Mouse (Mus musculus) hindbrain, embryonic 15.5 days (tissue): ENCODE measurements at regions not wholly inside any gene's neighbourhood (a gene's known extent, or its start where the extent isn't known, plus 50 kb on each side); places are given as distances from the start of the nearest gene placed in this dataset.

Source experiments
- ATAC-seq: fragments of 200-750 bp; cut with Nextera tagmentation; 2 replicates; pipeline ENCODE4 v1.8.0; 2017; ENCODE audit warnings: low read depth, moderate number of reproducible peaks, moderate TSS enrichment; ENCODE audit not compliant: low FRiP score
- H3K27ac ChIP-seq: fragments of 300-500 bp; sonication (generic); replicated peaks from 2 replicates; pipeline ENCODE4 v1.5.1; 2015; ENCODE audit warnings: mild to moderate bottlenecking, inconsistent platforms
- H3K27me3 ChIP-seq: fragments of 300-500 bp; sonication (generic); 2 replicates; pipeline ENCODE4 v1.6.1; 2015; ENCODE audit warnings: control low read depth, inconsistent platforms
- H3K36me3 ChIP-seq: fragments of 300-500 bp; sonication (generic); 2 replicates; pipeline ENCODE4 v1.6.1; 2015; ENCODE audit warnings: control low read depth, inconsistent platforms
- H3K4me1 ChIP-seq: fragments of 300-500 bp; sonication (generic); replicated peaks from 2 replicates; pipeline ENCODE4 v1.6.1; 2015; ENCODE audit warnings: control low read depth, inconsistent platforms
- H3K4me2 ChIP-seq: fragments of 300-500 bp; sonication (generic); 2 replicates; pipeline ENCODE4 v1.6.1; 2015; ENCODE audit warnings: moderate library complexity, mild to moderate bottlenecking, inconsistent platforms
- H3K4me3 ChIP-seq: fragments of 300-500 bp; sonication (generic); 2 replicates; pipeline ENCODE4 v1.5.1; 2015; ENCODE audit warnings: mild to moderate bottlenecking, inconsistent platforms
- H3K9ac ChIP-seq: fragments of 300-500 bp; sonication (generic); 2 replicates; pipeline ENCODE4 v1.6.1; 2015; ENCODE audit warnings: inconsistent platforms
- H3K9me3 ChIP-seq: fragments of 300-500 bp; sonication (generic); 2 replicates; pipeline ENCODE4 v1.6.1; 2016; ENCODE audit warnings: control low read depth, inconsistent platforms
- WGBS: fragments of 180-500 bp; shearing (Covaris S2); methylation state at CpG from one replicate; pipeline ENCODE4 v1.1.7; 2015; 5-methylcytosine and 5-hydroxymethylcytosine counted together

DNA sequence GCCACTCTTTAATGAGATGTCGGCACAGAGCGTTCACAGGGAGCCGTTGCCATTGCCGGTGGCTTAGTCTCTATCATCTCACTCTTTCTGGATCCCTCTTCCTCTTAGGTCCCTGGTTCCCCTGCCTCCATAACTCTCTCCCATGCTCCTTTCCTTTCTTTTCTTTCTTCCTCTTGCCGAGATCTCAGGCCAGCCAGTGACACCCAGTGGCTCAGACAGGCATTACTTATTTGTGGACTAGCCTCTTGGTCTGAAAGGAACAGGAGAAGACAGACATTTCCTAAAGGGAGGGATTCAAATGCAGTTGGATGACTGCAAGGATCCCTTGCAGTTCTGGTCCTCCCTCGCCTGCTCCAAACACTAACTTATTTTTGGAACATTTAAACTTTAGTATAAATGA is 180.5 kb upstream of the Ado start:
- 55% methylated on average over 6 of the region's 6 CpGs for WGBS
- Histone ChIP-seq H3K9me3 (no peaks in the 10 kb centered on the region), H3K36me3 (no peaks in the 10 kb centered on the region), H3K9ac (no peak overlapping the region), H3K4me3 (no peak overlapping the region), H3K27ac (no peak overlapping the region), H3K4me1 (no peaks in the 10 kb centered on the region), H3K4me2 (no peak overlapping the region), H3K27me3 (no peaks in the 10 kb centered on the region)
- ATAC-seq, result peak; percentile 42; the same call in 1 of the 2 replicates

DNA sequence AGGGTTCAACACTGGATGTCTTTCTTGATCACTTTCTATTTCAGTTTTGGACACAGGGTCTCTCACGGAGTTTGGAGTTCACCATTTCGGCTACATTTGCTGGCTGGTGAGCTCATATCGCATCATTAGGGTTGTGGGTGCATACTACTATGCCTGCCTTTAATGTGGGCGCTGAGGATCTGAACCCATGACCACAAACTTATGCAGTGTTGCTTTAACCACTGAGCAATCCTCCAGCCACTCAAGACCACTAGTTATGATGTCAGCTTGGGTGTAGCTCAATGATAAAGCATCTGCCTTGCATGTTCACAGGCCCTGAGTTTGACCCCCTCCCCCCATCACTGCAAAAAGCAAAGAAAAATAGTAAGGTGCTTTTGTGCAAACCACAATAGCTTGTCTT is 178.8 kb upstream of the Ado start:
- ATAC-seq, result no peak
- Histone ChIP-seq H3K36me3 (no peaks in the 10 kb centered on the region), H3K4me3 (no peak overlapping the region), H3K27me3 (no peaks in the 10 kb centered on the region), H3K9me3 (no peaks in the 10 kb centered on the region), H3K4me2 (no peak overlapping the region), H3K4me1 (no peaks in the 10 kb centered on the region), H3K9ac (no peak overlapping the region), H3K27ac (no peak overlapping the region)
- 92% methylated on average over 4 of the region's 4 CpGs for WGBS

DNA sequence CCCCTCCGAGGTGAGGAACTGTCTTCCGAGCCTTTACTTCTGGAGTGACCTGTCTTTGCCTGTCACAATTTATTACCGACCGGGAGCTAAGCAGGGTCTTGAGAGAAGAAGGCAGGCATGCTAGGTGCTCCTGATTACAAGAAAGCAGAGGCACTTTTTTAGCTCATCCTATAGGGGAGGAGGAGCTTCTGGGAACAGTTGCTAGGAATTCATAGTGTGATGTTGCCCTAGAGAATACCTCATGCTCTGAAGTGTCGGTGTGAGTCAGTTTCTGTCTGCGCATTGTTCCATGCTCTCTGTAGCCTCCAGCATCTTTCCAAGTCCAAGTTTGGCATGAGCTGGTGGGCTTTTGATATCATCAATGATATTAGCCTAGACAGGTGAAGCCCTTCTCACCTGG is 178.0 kb upstream of the Ado start:
- no peaks in the 10 kb centered on the region for H3K27me3 ChIP-seq
- H3K9ac ChIP-seq, result no peak overlapping the region
- H3K4me2 ChIP-seq, result no peak overlapping the region
- H3K27ac ChIP-seq, result no peak overlapping the region
- no peaks in the 10 kb centered on the region for H3K9me3 ChIP-seq
- no peaks in the 10 kb centered on the region for H3K4me1 ChIP-seq
- H3K36me3 ChIP-seq, result no peaks in the 10 kb centered on the region
- ATAC-seq, result no peak
- 95% methylated on average over 6 of the region's 6 CpGs for WGBS
- no peak overlapping the region for H3K4me3 ChIP-seq

DNA sequence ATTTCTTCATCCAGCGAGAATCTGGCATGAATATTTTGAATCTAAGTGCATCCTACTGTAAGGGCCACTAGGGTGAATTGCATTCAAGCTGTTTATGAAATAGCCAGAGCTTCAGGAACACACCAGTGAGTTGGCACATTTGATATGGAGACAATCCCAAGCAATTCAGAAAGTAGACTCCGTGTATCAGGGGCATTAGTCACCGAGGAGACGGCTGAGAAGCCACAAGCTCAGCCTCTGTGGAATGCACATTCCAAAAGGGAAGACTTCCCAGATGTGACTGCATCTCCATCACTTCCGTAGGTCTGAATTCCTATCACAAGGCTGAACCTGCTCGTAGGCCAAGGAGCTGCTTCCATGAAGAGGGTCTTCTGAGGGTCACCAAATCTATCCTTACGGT is 177.6 kb upstream of the Ado start:
- H3K9ac ChIP-seq, result no peak overlapping the region
- no peak overlapping the region for H3K4me2 ChIP-seq
- H3K36me3 ChIP-seq, result no peaks in the 10 kb centered on the region
- H3K27me3 ChIP-seq, result no peaks in the 10 kb centered on the region
- no peaks in the 10 kb centered on the region for H3K9me3 ChIP-seq
- no peaks in the 10 kb centered on the region for H3K4me1 ChIP-seq
- no peak overlapping the region for H3K4me3 ChIP-seq
- no peak for ATAC-seq
- 84% methylated on average over 7 of the region's 7 CpGs for WGBS
- no peak overlapping the region for H3K27ac ChIP-seq

DNA sequence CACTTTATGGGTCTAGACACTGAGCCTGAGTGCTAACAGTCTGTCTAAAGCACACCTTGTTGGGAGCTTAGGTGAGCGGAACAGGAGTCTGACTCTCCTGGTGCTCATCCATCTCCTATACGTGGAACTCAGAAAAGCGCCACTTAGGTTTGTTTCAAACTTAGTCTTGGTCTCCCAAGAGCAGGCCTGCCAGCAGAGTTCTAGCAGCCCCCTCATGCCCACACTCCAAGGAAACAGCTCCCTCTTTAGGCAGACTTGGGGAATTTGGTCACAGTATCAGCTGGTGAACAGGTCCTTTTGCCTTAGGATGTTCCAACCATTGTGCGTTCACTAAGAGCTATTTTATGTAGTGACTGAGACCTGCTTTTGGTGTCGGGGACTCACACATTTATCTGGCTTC is 173.0 kb upstream of the Ado start:
- H3K36me3 ChIP-seq, result no peaks in the 10 kb centered on the region
- H3K4me3 ChIP-seq, result no peak overlapping the region
- no peak overlapping the region for H3K4me2 ChIP-seq
- no peaks in the 10 kb centered on the region for H3K9me3 ChIP-seq
- no peaks in the 10 kb centered on the region for H3K27me3 ChIP-seq
- no peak overlapping the region for H3K9ac ChIP-seq
- no peak for ATAC-seq
- no peak overlapping the region for H3K27ac ChIP-seq
- WGBS, result 45% methylated on average over 5 of the region's 5 CpGs
- no peaks in the 10 kb centered on the region for H3K4me1 ChIP-seq

DNA sequence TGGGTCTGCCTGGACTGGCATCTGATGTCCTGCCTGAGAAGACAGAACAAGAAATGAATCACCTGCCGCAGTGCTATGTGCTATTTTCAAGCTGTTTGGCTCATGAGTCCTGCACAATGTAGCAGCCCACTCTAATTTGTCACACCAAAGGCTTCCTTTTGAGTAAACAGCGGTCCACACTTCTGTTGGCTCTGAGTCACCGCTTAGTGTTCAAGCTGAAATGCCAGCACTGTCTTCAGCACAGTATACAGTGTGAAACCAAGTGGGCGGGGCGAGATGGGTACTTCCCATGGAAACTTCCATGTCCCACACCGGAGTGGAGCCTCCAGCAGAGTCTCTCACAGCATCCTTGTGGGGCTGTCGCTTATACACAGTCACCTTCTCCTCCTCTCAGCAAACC is 168.8 kb upstream of the Ado start:
- 85% methylated on average over 7 of the region's 7 CpGs for WGBS
- no peak overlapping the region for H3K4me2 ChIP-seq
- H3K9ac ChIP-seq, result no peak overlapping the region
- no peaks in the 10 kb centered on the region for H3K4me1 ChIP-seq
- H3K36me3 ChIP-seq, result no peaks in the 10 kb centered on the region
- H3K27me3 ChIP-seq, result no peaks in the 10 kb centered on the region
- H3K4me3 ChIP-seq, result no peak overlapping the region
- no peak overlapping the region for H3K27ac ChIP-seq
- no peaks in the 10 kb centered on the region for H3K9me3 ChIP-seq
- no peak for ATAC-seq

DNA sequence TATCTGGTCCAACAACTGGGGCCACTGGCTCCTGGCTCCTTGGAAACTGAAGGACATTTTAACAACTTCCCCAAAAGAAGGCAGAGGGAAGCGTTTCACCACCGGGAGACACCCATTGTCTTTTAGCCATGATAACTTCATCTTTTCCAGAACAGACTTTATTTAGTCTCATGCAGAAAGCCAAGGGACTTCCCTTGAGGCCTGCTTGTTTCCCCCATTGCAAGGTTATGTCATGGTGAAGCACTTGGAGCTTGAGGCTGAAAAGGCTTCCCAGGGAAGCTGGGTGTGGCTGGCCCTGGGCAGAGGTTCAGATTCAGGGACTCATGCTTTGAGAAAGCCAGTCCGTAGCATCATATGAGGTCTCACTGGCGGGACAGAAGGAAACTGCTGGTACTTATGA is 166.3 kb upstream of the Ado start:
- WGBS, result 87% methylated on average over 4 of the region's 4 CpGs
- Histone ChIP-seq H3K9me3 (no peaks in the 10 kb centered on the region), H3K4me2 (no peak overlapping the region), H3K4me3 (no peak overlapping the region), H3K9ac (no peak overlapping the region), H3K27me3 (no peaks in the 10 kb centered on the region), H3K36me3 (no peaks in the 10 kb centered on the region), H3K27ac (no peak overlapping the region), H3K4me1 (no peaks in the 10 kb centered on the region)
- ATAC-seq, result no peak

DNA sequence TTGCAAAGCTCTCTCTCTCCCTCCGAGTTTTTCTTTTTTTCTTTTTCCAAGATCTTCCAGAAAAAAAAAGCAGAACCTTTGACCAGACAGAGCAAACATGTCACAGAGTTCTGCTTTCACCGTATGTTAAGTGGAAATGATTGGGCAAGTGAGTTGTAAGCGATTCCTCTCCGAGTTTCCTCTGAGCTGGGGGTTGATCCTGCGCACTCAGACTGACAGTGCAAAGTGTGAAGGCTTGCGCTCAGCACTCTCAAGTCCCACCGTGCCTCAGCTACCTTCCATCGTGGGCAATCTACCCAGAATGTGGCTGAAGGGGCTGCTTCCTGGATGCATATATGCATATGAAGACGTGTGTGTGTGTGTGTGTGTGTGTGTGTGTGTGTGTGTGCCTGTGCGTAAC is 164.3 kb upstream of the Ado start:
- ATAC-seq, result no peak
- Histone ChIP-seq H3K4me3 (no peak overlapping the region), H3K36me3 (no peaks in the 10 kb centered on the region), H3K27me3 (no peaks in the 10 kb centered on the region), H3K27ac (no peak overlapping the region), H3K9me3 (no peaks in the 10 kb centered on the region), H3K9ac (no peak overlapping the region), H3K4me1 (no peaks in the 10 kb centered on the region), H3K4me2 (no peak overlapping the region)
- 85% methylated on average over 10 of the region's 10 CpGs for WGBS

DNA sequence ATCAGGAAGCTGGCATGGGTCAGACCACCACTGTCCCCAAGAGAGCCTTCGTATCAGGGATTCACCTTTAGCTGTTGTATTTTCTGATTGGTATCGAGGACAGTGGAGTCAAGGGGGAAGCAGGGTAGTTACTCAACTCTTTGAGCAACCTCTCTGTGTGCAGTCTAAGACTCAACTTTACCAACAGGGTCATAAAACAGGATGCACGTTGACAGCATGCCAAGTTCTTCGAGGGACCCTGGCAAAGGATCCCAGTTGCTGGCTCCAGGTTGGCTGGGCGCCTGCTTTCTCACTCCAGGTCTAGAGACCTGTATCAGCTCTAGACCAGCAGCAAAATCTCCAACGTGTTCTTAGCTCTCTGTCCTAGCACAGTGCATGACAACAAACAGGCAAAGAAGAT is 163.9 kb upstream of the Ado start:
- 74% methylated on average over 6 of the region's 6 CpGs for WGBS
- H3K27me3 ChIP-seq, result no peaks in the 10 kb centered on the region
- no peak for ATAC-seq
- H3K4me2 ChIP-seq, result no peak overlapping the region
- no peak overlapping the region for H3K9ac ChIP-seq
- H3K4me1 ChIP-seq, result no peaks in the 10 kb centered on the region
- H3K36me3 ChIP-seq, result no peaks in the 10 kb centered on the region
- no peaks in the 10 kb centered on the region for H3K9me3 ChIP-seq
- no peak overlapping the region for H3K4me3 ChIP-seq
- H3K27ac ChIP-seq, result no peak overlapping the region

DNA sequence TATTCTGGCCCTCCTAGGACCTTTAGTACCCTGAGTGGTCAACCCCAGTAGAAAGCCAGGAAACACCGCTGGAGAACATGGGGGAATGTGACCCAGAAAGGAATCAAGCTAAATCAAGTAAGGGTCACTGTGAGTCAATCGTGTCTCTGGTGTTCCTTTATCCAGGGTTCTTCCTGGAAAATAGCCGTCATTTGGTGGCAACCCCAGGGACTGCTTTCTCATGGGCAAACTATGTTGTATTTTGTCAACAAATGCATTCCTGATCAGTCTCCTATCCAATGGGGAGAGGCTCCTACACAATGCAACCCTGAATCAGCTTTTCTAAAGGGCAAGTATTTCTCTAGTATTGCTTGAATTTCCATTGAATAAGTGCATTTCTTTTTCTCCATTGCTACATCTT is 163.2 kb upstream of the Ado start:
- Histone ChIP-seq H3K4me3 (no peak overlapping the region), H3K27ac (no peak overlapping the region), H3K36me3 (no peaks in the 10 kb centered on the region), H3K4me2 (no peak overlapping the region), H3K4me1 (no peaks in the 10 kb centered on the region), H3K27me3 (no peaks in the 10 kb centered on the region), H3K9ac (no peak overlapping the region), H3K9me3 (no peaks in the 10 kb centered on the region)
- ATAC-seq, result no peak
- 91% methylated on average over 3 of the region's 3 CpGs for WGBS

DNA sequence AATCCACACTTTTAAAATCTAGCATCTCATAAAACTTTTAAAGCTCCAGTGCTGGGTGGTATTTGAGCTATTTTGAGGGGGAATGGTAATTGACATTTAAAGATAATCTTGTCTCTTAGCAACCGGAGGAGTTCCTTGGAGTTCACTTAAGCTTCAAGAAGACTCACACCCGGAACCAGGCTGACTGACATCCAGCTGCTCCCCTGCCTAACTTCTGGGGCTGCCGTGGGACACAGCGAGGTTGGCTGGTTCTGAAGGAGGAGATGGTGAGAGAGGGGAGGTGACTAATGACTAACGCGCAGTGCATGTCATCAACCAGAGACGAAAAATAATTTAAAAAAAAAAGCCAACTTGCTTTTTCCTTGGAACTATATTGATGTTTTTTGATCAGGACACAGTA is 157.7 kb upstream of the Ado start:
- WGBS, result 69% methylated on average over 7 of the region's 7 CpGs
- Histone ChIP-seq H3K4me2 (no peak overlapping the region), H3K4me3 (no peak overlapping the region), H3K9ac (no peak overlapping the region), H3K36me3 (no peaks in the 10 kb centered on the region), H3K27me3 (no peaks in the 10 kb centered on the region), H3K27ac (no peak overlapping the region), H3K4me1 (no peaks in the 10 kb centered on the region), H3K9me3 (no peaks in the 10 kb centered on the region)
- ATAC-seq, result no peak

DNA sequence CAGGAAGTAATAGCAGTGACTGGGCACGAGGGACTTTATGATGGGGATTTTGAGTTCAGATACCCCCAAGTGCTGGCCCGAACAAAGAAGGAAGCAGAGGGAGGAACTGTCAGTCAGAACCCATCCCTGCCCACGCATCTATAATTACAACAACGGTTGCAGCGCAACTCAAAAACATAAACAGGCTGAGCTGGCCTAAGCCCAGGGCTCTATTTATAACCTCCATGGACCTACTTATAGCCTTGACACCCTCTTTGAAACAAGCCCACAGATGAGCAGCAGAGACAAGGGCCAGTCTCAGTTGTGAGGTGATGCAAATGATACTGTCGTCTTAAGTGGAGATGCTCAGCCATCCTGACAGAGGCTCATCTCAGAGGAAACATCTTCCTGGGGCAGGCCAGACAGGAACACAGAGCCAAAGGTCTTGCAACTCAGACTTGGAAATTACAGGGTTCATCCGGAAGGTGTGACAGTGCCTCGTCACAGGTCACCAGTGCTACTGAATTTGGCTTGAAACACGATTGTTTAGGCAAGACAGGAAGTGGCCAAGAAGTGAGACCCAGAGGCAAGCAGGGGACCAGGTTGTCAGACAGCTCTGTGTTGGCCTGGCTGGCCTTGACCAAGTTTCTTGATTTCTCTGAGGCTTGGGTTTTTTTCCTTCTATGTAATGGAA is 154.2 kb upstream of the Ado start:
- H3K9ac ChIP-seq, result no peak overlapping the region
- H3K36me3 ChIP-seq, result no peaks in the 10 kb centered on the region
- H3K4me2 ChIP-seq, result no peak overlapping the region
- H3K4me3 ChIP-seq, result no peak overlapping the region
- no peak for ATAC-seq
- 70% methylated on average over 9 of the region's 9 CpGs for WGBS
- H3K27ac ChIP-seq, result no peak overlapping the region
- H3K9me3 ChIP-seq, result no peaks in the 10 kb centered on the region
- H3K27me3 ChIP-seq, result no peaks in the 10 kb centered on the region
- no peaks in the 10 kb centered on the region for H3K4me1 ChIP-seq

DNA sequence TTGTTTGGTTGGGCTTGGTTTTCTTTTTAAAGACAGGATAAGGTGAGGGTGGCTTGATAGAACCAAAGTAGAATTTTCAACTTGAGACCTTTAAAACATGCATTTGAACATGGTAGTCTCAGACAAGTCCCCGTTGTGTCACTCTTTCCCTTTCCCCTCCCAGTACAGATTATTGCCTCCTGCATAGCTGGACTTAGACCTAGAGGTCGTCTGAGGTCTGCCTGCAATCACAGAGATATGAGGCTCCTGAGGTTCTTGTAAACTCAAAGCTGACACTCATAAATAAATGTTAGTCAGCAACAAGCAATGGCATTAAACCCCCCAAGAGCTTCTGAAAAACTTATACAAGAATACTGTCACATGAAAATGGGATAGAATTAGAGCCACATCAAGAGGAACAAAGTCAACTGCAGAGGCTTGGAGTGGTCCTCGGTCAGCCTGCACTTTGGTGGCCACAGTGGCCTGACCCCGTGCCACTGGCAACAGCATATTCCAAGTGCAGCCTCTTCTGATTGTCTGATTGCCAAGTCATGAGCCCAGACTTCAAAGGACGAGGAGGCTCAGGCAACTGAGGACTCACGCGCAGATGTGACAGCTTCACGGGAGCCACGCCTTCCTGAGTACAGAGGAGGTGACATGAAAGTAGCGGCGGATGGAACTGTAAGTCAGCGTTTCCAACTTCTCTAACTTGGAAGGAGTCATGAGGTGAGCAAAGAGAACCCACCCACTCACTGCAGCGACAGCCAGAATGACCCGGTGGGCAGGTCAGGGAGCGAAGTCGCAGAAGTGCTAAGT is 148.8 kb upstream of the Ado start:
- Histone ChIP-seq H3K27ac (no peak overlapping the region), H3K27me3 (no peaks in the 10 kb centered on the region), H3K4me2 (no peak overlapping the region), H3K4me1 (no peaks in the 10 kb centered on the region), H3K36me3 (no peaks in the 10 kb centered on the region), H3K4me3 (no peak overlapping the region), H3K9me3 (no peaks in the 10 kb centered on the region), H3K9ac (no peak overlapping the region)
- no peak for ATAC-seq
- 85% methylated on average over 16 of the region's 16 CpGs for WGBS
